ENCODE assay signal across 6 mouse cellular contexts in genomic region chr5:27271336-27271735, GRCm38 (mm10).
"Had no signal": no experiment of that assay in that cellular context is flagged by ENCODE, and none has a peak within 500 bp of the region (broad histone marks: within the 10 kb centered on the region; RNA-seq: fewer than 3 reads in every experiment).

No protein-coding gene starts in this region.

- DNase-seq: kidney, adult 8-10 months; kidney, postnatal 36 days; lung, adult 18-20 months; right cerebral cortex, adult 18-20 months; thymus, adult 18-20 months; thymus, postnatal 36 days had no signal
